Mouse (Mus musculus): Measurements from ENCODE around the gene P2rx6. TPM values are rescaled to one million over a fixed set of nuclear protein-coding genes. Genes with fewer than 3 reads are reported as not detected.

The P2rx6 gene
- polyA plus RNA-seq, 1 experiment from 2014 or later: 2.1 TPM

Other genes starting within 250 kb of the P2rx6 start
- 7.8 and 10.7 TPM in 2 replicates for gene Serpind1, start 230.5 kb upstream of the P2rx6 start, polyA plus RNA-seq (2015; fragmentation: Nextera tagmentation; extraction: Ambion mirVana)
- gene Snap29, start 155.9 kb upstream of the P2rx6 start, polyA plus RNA-seq (2015; fragmentation: Nextera tagmentation; extraction: Ambion mirVana): 19.4 and 20.9 TPM in 2 replicates
- gene Pi4ka, start 155.6 kb upstream of the P2rx6 start, polyA plus RNA-seq (2015; fragmentation: Nextera tagmentation; extraction: Ambion mirVana): 32.7 and 35.7 TPM in 2 replicates
- gene Crkl, start 109.9 kb upstream of the P2rx6 start, polyA plus RNA-seq (2015; fragmentation: Nextera tagmentation; extraction: Ambion mirVana): 51.2 and 53.1 TPM in 2 replicates
- 2.1 and 3.1 TPM in 2 replicates for gene Aifm3, start 72.3 kb upstream of the P2rx6 start, polyA plus RNA-seq (2015; fragmentation: Nextera tagmentation; extraction: Ambion mirVana)
- 89.4 and 90.8 TPM in 2 replicates for gene Lztr1, start 53.2 kb upstream of the P2rx6 start, polyA plus RNA-seq (2015; fragmentation: Nextera tagmentation; extraction: Ambion mirVana)
- 56.8 and 61.1 TPM in 2 replicates for gene Thap7, start 30.7 kb upstream of the P2rx6 start, polyA plus RNA-seq (2015; fragmentation: Nextera tagmentation; extraction: Ambion mirVana)
- 0.34 and 0.51 TPM in 2 replicates for gene Lrrc74b, start 638 bp upstream of the P2rx6 start, polyA plus RNA-seq (2015; fragmentation: Nextera tagmentation; extraction: Ambion mirVana)
- 25.9 and 26.6 TPM in 2 replicates for gene Slc7a4, start 21.3 kb downstream of the P2rx6 start, polyA plus RNA-seq (2015; fragmentation: Nextera tagmentation; extraction: Ambion mirVana)
- gene Smpd4, start 57.5 kb downstream of the P2rx6 start, polyA plus RNA-seq (2015; fragmentation: Nextera tagmentation; extraction: Ambion mirVana): 24.7 and 25.3 TPM in 2 replicates
- gene Ccdc74a, start 84.6 kb downstream of the P2rx6 start, polyA plus RNA-seq (2015; fragmentation: Nextera tagmentation; extraction: Ambion mirVana): 4.7 and 4.9 TPM in 2 replicates
- gene Med15, start 171.0 kb downstream of the P2rx6 start, polyA plus RNA-seq (2015; fragmentation: Nextera tagmentation; extraction: Ambion mirVana): 39.2 and 42.5 TPM in 2 replicates
- 56.7 and 57.7 TPM in 2 replicates for gene Klhl22, start 197.7 kb downstream of the P2rx6 start, polyA plus RNA-seq (2015; fragmentation: Nextera tagmentation; extraction: Ambion mirVana)
- 4.8 and 7.3 TPM in 2 replicates for gene Scarf2, start 235.4 kb downstream of the P2rx6 start, polyA plus RNA-seq (2015; fragmentation: Nextera tagmentation; extraction: Ambion mirVana)

Measured in stomach, embryonic 16.5 days (tissue).